In the genomic region with DNA sequence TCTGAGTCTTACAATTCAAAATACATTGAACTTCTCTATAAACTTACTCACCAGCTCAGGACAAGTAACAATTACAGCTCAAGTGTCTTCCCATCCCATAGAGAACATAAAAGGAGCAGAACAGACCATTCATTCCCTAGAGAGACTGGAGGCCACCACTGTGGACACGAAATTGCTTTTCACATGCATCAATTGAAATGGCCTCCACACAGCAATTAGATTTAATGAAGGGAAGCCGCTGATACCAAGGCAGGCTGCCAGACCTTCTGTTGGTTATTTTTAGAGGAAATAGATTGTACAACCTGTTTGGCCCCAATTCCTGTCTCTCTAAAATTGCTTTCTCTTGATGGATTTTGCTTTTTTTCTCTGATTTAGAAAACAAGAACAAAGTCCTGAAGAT, we compare ENCODE assay signal across 19 mouse cellular contexts.
DNase-seq lines count a peak whose midpoint lies in the region; ATAC-seq and TF ChIP-seq lines count a peak whose summit lies in the region.
"Had no signal": no experiment of that assay in that cellular context is flagged by ENCODE, and none has a peak within 500 bp of the region (broad histone marks: within the 10 kb centered on the region; RNA-seq: fewer than 3 reads in every experiment).

No protein-coding gene starts in this region.

- no peak for TF ChIP-seq POLR2A in cerebellum, adult 2 months (IDR thresholded peaks at IDR 0.05; ENCODE audit: borderline replicate concordance, insufficient read depth, low read length)

- no peaks in the 10 kb centered on the region for H3K4me1 ChIP-seq in hindbrain, postnatal 0 days (ENCODE audit: insufficient read depth, low read length)
- H3K4me1 ChIP-seq in hindbrain, embryonic 13.5 days (replicated peaks): peaks cover 6% of the 10 kb centered on the region; the same call in 1 of the 2 replicates
- H3K4me1 ChIP-seq in cerebellum, adult 2 months (ENCODE audit: control insufficient read depth, insufficient read depth, low read length): peaks cover 3% of the 10 kb centered on the region; the same call in 1 of the 2 replicates
- H3K4me1 ChIP-seq in intestine, embryonic 15.5 days (replicated peaks): no peaks in the 10 kb centered on the region
- H3K4me1 ChIP-seq: liver, embryonic 12.5 days; midbrain, embryonic 10.5 days; stomach, embryonic 15.5 days had no signal

- peak; percentile 75 for DNase-seq in hindbrain, postnatal 0 days (ENCODE audit: low spot score)
- peak; percentile 56 for DNase-seq in brain, adult 2 months (ENCODE audit: low read depth, low spot score)
- DNase-seq in cerebellum, adult 2 months: peak; percentile 14 to 60
- DNase-seq in layer of hippocampus, adult 9-11 months: peak; percentile 16
- DNase-seq in heart, postnatal 10 days: no peak
- DNase-seq: gastrocnemius, postnatal 14 days; thymus, postnatal 4 days had no signal

- no peaks in the 10 kb centered on the region for H3K36me3 ChIP-seq in hindbrain, postnatal 0 days (ENCODE audit: insufficient read depth, low read length)
- no peaks in the 10 kb centered on the region for H3K36me3 ChIP-seq in hindbrain, embryonic 13.5 days
- no peaks in the 10 kb centered on the region for H3K36me3 ChIP-seq in intestine, embryonic 15.5 days
- H3K36me3 ChIP-seq: heart, embryonic 13.5 days; liver, embryonic 12.5 days; midbrain, embryonic 10.5 days; neural tube, embryonic 12.5 days; stomach, embryonic 15.5 days had no signal

- ATAC-seq in hindbrain, postnatal 0 days: peak; percentile 63; the same call in 1 of the 2 replicates
- no peak for ATAC-seq in hindbrain, embryonic 13.5 days (ENCODE audit: low FRiP score)
- ATAC-seq in intestine, embryonic 15.5 days: no peak
- ATAC-seq: CD4-positive, CD25-positive, alpha-beta regulatory T cell, adult 4 months; inflammation-experienced regulatory T-cells, adult 6 months; liver, embryonic 12.5 days; lung, postnatal 0 days had no signal

- no peaks in the 10 kb centered on the region for H3K27me3 ChIP-seq in hindbrain, postnatal 0 days (ENCODE audit: insufficient read depth, low read length)
- no peaks in the 10 kb centered on the region for H3K27me3 ChIP-seq in hindbrain, embryonic 13.5 days
- H3K27me3 ChIP-seq in cerebellum, adult 2 months (ENCODE audit: control insufficient read depth, insufficient read depth, low read length): no peaks in the 10 kb centered on the region
- H3K27me3 ChIP-seq in intestine, embryonic 15.5 days (replicated peaks): no peaks in the 10 kb centered on the region
- H3K27me3 ChIP-seq: heart, embryonic 13.5 days; liver, embryonic 12.5 days; neural tube, embryonic 12.5 days; stomach, embryonic 15.5 days had no signal

- 17% methylated on average over 2 of the region's 2 CpGs for WGBS in hindbrain, postnatal 0 days
- 33% methylated on average over 2 of the region's 2 CpGs for WGBS in hindbrain, embryonic 13.5 days
- 11% methylated on average over 2 of the region's 2 CpGs for WGBS in cerebellum, adult 2 months
- 73% methylated on average over 2 of the region's 2 CpGs for WGBS in intestine, embryonic 15.5 days

- TF ChIP-seq CTCF in hindbrain, postnatal 0 days (IDR thresholded peaks at IDR 0.05; ENCODE audit: low read depth): no peak
- no peak for TF ChIP-seq CTCF in cerebellum, adult 2 months (IDR thresholded peaks at IDR 0.05; ENCODE audit: borderline replicate concordance, insufficient read depth, low read depth, low read length)

- no peak overlapping the region for H3K4me2 ChIP-seq in hindbrain, postnatal 0 days (ENCODE audit: low read depth, low read length)
- no peak overlapping the region for H3K4me2 ChIP-seq in hindbrain, embryonic 13.5 days
- H3K4me2 ChIP-seq in intestine, embryonic 15.5 days (replicated peaks): no peak overlapping the region
- H3K4me2 ChIP-seq: heart, embryonic 13.5 days; liver, embryonic 12.5 days; neural tube, embryonic 12.5 days; stomach, embryonic 15.5 days had no signal

- H3K27ac ChIP-seq in hindbrain, postnatal 0 days: no peak overlapping the region
- H3K27ac ChIP-seq in hindbrain, embryonic 13.5 days: no peak overlapping the region
- H3K27ac ChIP-seq in cerebellum, adult 2 months (ENCODE audit: insufficient read depth, low read length): no peak overlapping the region
- H3K27ac ChIP-seq in intestine, embryonic 15.5 days: no peak overlapping the region
- H3K27ac ChIP-seq: heart, embryonic 13.5 days; kidney, postnatal 0 days; left cerebral cortex, adult 2 months; liver, embryonic 12.5 days; midbrain, embryonic 10.5 days; neural tube, embryonic 12.5 days; stomach, embryonic 15.5 days had no signal

- no peak overlapping the region for H3K4me3 ChIP-seq in hindbrain, postnatal 0 days (ENCODE audit: low read length)
- no peak overlapping the region for H3K4me3 ChIP-seq in hindbrain, embryonic 13.5 days
- H3K4me3 ChIP-seq in cerebellum, adult 2 months (replicated peaks; ENCODE audit: insufficient read depth, low read depth, low read length): no peak overlapping the region
- no peak overlapping the region for H3K4me3 ChIP-seq in intestine, embryonic 15.5 days (replicated peaks)
- H3K4me3 ChIP-seq: heart, embryonic 13.5 days; left cerebral cortex, adult 2 months; liver, embryonic 12.5 days; midbrain, embryonic 10.5 days; neural tube, embryonic 12.5 days; stomach, embryonic 15.5 days had no signal

- intact Hi-C loops in heart, postnatal 10 days (cut with DNase I): no loop called here

- H3K9me3 ChIP-seq in hindbrain, postnatal 0 days (ENCODE audit: low read length): no peaks in the 10 kb centered on the region
- H3K9me3 ChIP-seq in hindbrain, embryonic 13.5 days: no peaks in the 10 kb centered on the region
- no peaks in the 10 kb centered on the region for H3K9me3 ChIP-seq in intestine, embryonic 15.5 days
- H3K9me3 ChIP-seq: heart, embryonic 13.5 days; liver, embryonic 12.5 days; midbrain, embryonic 10.5 days; neural tube, embryonic 12.5 days; stomach, embryonic 15.5 days had no signal

- H3K9ac ChIP-seq in hindbrain, postnatal 0 days (replicated peaks; ENCODE audit: low read length): no peak overlapping the region
- H3K9ac ChIP-seq in hindbrain, embryonic 13.5 days: no peak overlapping the region
- no peak overlapping the region for H3K9ac ChIP-seq in intestine, embryonic 15.5 days
- H3K9ac ChIP-seq: heart, embryonic 13.5 days; liver, embryonic 12.5 days; neural tube, embryonic 12.5 days; stomach, embryonic 15.5 days had no signal

Comparison
In these comparisons a context has a peak if more than half of its experiments do, and no peak if none do; other contexts are left out.
1. DNase-seq: peak in hindbrain, postnatal 0 days (single experiment), brain, adult 2 months (single experiment), cerebellum, adult 2 months (2 of 2) and layer of hippocampus, adult 9-11 months (single experiment); none in heart, postnatal 10 days (0 of 2).